Mouse (Mus musculus): ENCODE data around the gene Wipi1. TPM values are rescaled to one million over a fixed set of nuclear protein-coding genes. Genes with fewer than 3 reads are reported as not detected.

The Wipi1 gene
- polyA plus RNA-seq, 1 experiment, result 26.9 TPM

GRCm38 (mm10) chr11:109584843-109585713, 26.7 kb downstream of the Wipi1 start:
- TF ChIP-seq EP300 (IDR thresholded peaks at IDR 0.05; ENCODE audit: insufficient read depth, low read depth, low read length), result no peak
- TF ChIP-seq CTCF (IDR thresholded peaks at IDR 0.05; ENCODE audit: low read depth, low read length), result peak; percentile 86

GRCm38 (mm10) chr11:109583986-109584385, 27.8 kb downstream of the Wipi1 start:
- Histone ChIP-seq H3K9ac (ENCODE audit: low read depth, poor library complexity, severe bottlenecking) (no peak overlapping the region), H3K9me3 (replicated peaks; ENCODE audit: control insufficient read depth, insufficient read depth, low read length, poor library complexity, severe bottlenecking) (no peaks in the 10 kb centered on the region), H3K27ac (ENCODE audit: insufficient read depth, low read length) (no peak overlapping the region), H3K4me1 (ENCODE audit: control insufficient read depth, insufficient read depth, low read length) (no peaks in the 10 kb centered on the region), H3K36me3 (ENCODE audit: control insufficient read depth, insufficient read depth, low read length, poor library complexity, severe bottlenecking) (no peaks in the 10 kb centered on the region), H3K27me3 (ENCODE audit: control insufficient read depth, insufficient read depth, low read length, poor library complexity, severe bottlenecking) (no peaks in the 10 kb centered on the region), H3K4me3 (ENCODE audit: low read depth, low read length) (no peak overlapping the region)
- no peak for TF ChIP-seq CTCF (IDR thresholded peaks at IDR 0.05; ENCODE audit: low read depth, low read length)
- TF ChIP-seq POLR2A (IDR thresholded peaks at IDR 0.05; ENCODE audit: insufficient read depth, low read length), result no peak
- no peak for TF ChIP-seq EP300 (IDR thresholded peaks at IDR 0.05; ENCODE audit: insufficient read depth, low read depth, low read length)

More at GRCm38 (mm10) chr11:109584843-109585713, 26.7 kb downstream of the Wipi1 start:
- no peaks in the 10 kb centered on the region for H3K27me3 ChIP-seq (ENCODE audit: control insufficient read depth, insufficient read depth, low read length, poor library complexity, severe bottlenecking)
- H3K9ac ChIP-seq (ENCODE audit: low read depth, poor library complexity, severe bottlenecking), result no peak overlapping the region
- no peak overlapping the region for H3K4me3 ChIP-seq (ENCODE audit: low read depth, low read length)
- H3K4me1 ChIP-seq (ENCODE audit: control insufficient read depth, insufficient read depth, low read length), result no peaks in the 10 kb centered on the region
- no peaks in the 10 kb centered on the region for H3K9me3 ChIP-seq (replicated peaks; ENCODE audit: control insufficient read depth, insufficient read depth, low read length, poor library complexity, severe bottlenecking)
- no peaks in the 10 kb centered on the region for H3K36me3 ChIP-seq (ENCODE audit: control insufficient read depth, insufficient read depth, low read length, poor library complexity, severe bottlenecking)
- no peak overlapping the region for H3K27ac ChIP-seq (ENCODE audit: insufficient read depth, low read length)

DNA sequence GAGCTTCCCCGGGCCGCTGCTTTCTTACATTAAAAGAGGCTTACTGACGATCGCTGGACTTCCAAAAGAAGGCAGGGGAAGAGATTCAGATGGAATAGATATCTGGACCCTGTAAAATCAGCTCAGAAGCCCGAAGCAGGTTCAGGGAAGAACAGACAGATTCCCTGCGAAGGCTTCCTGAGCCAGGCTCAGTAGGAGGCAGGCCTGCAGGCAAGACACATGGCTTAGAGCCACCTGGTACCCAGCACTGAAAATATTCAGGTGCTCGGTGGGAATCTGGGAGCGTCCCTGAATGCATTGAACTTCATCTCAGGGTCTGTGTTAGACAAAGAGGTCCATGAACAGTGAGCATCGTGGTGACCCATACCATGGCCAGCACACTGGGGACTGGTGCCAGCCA, 31.8 kb downstream of the Wipi1 start:
- TF ChIP-seq CTCF (IDR thresholded peaks at IDR 0.05; ENCODE audit: low read depth, low read length) (no peak), EP300 (IDR thresholded peaks at IDR 0.05; ENCODE audit: insufficient read depth, low read depth, low read length) (no peak), POLR2A (IDR thresholded peaks at IDR 0.05; ENCODE audit: insufficient read depth, low read length) (no peak)

GRCm38 (mm10) chr11:109578536-109578935, 33.2 kb downstream of the Wipi1 start:
- Histone ChIP-seq H3K9me3 (replicated peaks; ENCODE audit: control insufficient read depth, insufficient read depth, low read length, poor library complexity, severe bottlenecking) (no peaks in the 10 kb centered on the region), H3K36me3 (ENCODE audit: control insufficient read depth, insufficient read depth, low read length, poor library complexity, severe bottlenecking) (no peaks in the 10 kb centered on the region), H3K4me1 (ENCODE audit: control insufficient read depth, insufficient read depth, low read length) (no peaks in the 10 kb centered on the region), H3K27ac (ENCODE audit: insufficient read depth, low read length) (no peak overlapping the region), H3K9ac (ENCODE audit: low read depth, poor library complexity, severe bottlenecking) (no peak overlapping the region), H3K4me3 (ENCODE audit: low read depth, low read length) (no peak overlapping the region), H3K27me3 (ENCODE audit: control insufficient read depth, insufficient read depth, low read length, poor library complexity, severe bottlenecking) (no peaks in the 10 kb centered on the region)
- no peak for TF ChIP-seq EP300 (IDR thresholded peaks at IDR 0.05; ENCODE audit: insufficient read depth, low read depth, low read length)
- no peak for TF ChIP-seq POLR2A (IDR thresholded peaks at IDR 0.05; ENCODE audit: insufficient read depth, low read length)
- no peak for TF ChIP-seq CTCF (IDR thresholded peaks at IDR 0.05; ENCODE audit: low read depth, low read length)

More for the DNA sequence above, 31.8 kb downstream of the Wipi1 start:
- H3K36me3 ChIP-seq (ENCODE audit: control insufficient read depth, insufficient read depth, low read length, poor library complexity, severe bottlenecking), result no peaks in the 10 kb centered on the region
- H3K9ac ChIP-seq (ENCODE audit: low read depth, poor library complexity, severe bottlenecking), result no peak overlapping the region
- no peaks in the 10 kb centered on the region for H3K27me3 ChIP-seq (ENCODE audit: control insufficient read depth, insufficient read depth, low read length, poor library complexity, severe bottlenecking)
- no peaks in the 10 kb centered on the region for H3K9me3 ChIP-seq (replicated peaks; ENCODE audit: control insufficient read depth, insufficient read depth, low read length, poor library complexity, severe bottlenecking)
- no peak overlapping the region for H3K27ac ChIP-seq (ENCODE audit: insufficient read depth, low read length)
- no peaks in the 10 kb centered on the region for H3K4me1 ChIP-seq (ENCODE audit: control insufficient read depth, insufficient read depth, low read length)
- no peak overlapping the region for H3K4me3 ChIP-seq (ENCODE audit: low read depth, low read length)

GRCm38 (mm10) chr11:109575832-109576231, 35.9 kb downstream of the Wipi1 start:
- H3K9ac ChIP-seq (ENCODE audit: low read depth, poor library complexity, severe bottlenecking), result no peak overlapping the region
- no peaks in the 10 kb centered on the region for H3K4me1 ChIP-seq (ENCODE audit: control insufficient read depth, insufficient read depth, low read length)
- H3K9me3 ChIP-seq (replicated peaks; ENCODE audit: control insufficient read depth, insufficient read depth, low read length, poor library complexity, severe bottlenecking), result no peaks in the 10 kb centered on the region
- no peak for TF ChIP-seq EP300 (IDR thresholded peaks at IDR 0.05; ENCODE audit: insufficient read depth, low read depth, low read length)
- no peak for TF ChIP-seq CTCF (IDR thresholded peaks at IDR 0.05; ENCODE audit: low read depth, low read length)
- no peak for TF ChIP-seq POLR2A (IDR thresholded peaks at IDR 0.05; ENCODE audit: insufficient read depth, low read length)
- no peaks in the 10 kb centered on the region for H3K36me3 ChIP-seq (ENCODE audit: control insufficient read depth, insufficient read depth, low read length, poor library complexity, severe bottlenecking)
- H3K4me3 ChIP-seq (ENCODE audit: low read depth, low read length), result no peak overlapping the region
- H3K27ac ChIP-seq (ENCODE audit: insufficient read depth, low read length), result no peak overlapping the region
- no peaks in the 10 kb centered on the region for H3K27me3 ChIP-seq (ENCODE audit: control insufficient read depth, insufficient read depth, low read length, poor library complexity, severe bottlenecking)

DNA sequence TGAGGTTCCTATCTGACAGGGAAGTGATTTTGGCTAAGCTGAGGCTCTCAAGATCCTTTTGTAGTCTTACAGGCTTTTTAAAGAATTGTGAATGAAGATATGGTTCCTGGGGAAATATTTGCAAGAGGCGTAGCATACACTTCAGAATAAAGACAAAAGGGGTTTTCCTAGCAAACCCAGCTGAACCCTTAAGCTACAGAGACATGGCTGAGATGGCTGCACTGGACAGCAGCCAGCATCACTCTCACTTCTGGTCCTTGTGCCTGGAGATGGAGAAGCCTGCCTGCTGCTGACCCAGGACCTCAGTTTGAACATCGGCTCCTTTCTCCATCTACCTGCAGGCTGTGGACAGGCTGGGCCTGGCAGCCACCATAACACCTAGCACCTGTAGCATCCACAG, 37.2 kb downstream of the Wipi1 start:
- Histone ChIP-seq H3K9me3 (replicated peaks; ENCODE audit: control insufficient read depth, insufficient read depth, low read length, poor library complexity, severe bottlenecking) (no peaks in the 10 kb centered on the region), H3K36me3 (ENCODE audit: control insufficient read depth, insufficient read depth, low read length, poor library complexity, severe bottlenecking) (no peaks in the 10 kb centered on the region), H3K4me3 (ENCODE audit: low read depth, low read length) (no peak overlapping the region), H3K4me1 (ENCODE audit: control insufficient read depth, insufficient read depth, low read length) (no peaks in the 10 kb centered on the region), H3K9ac (ENCODE audit: low read depth, poor library complexity, severe bottlenecking) (no peak overlapping the region), H3K27ac (ENCODE audit: insufficient read depth, low read length) (no peak overlapping the region), H3K27me3 (ENCODE audit: control insufficient read depth, insufficient read depth, low read length, poor library complexity, severe bottlenecking) (no peaks in the 10 kb centered on the region)
- TF ChIP-seq POLR2A (IDR thresholded peaks at IDR 0.05; ENCODE audit: insufficient read depth, low read length) (no peak), EP300 (IDR thresholded peaks at IDR 0.05; ENCODE audit: insufficient read depth, low read depth, low read length) (no peak), CTCF (IDR thresholded peaks at IDR 0.05; ENCODE audit: low read depth, low read length) (no peak)
